Mouse (Mus musculus) CH12.LX (cell line): ENCODE results near the gene Rtn4rl1.

Experiments used
- CTCF ChIP-seq, 2 experiments: IDR thresholded peaks in 1 of 2; conservative IDR thresholded peaks in 1 of 2; 2 replicates each; pipeline ENCODE4 v1.5.1; 2011 to 2012; ENCODE audit warnings: low read depth in 2 of 2, low read length in 2 of 2, improper control_type of control experiment in 1 of 2, inconsistent platforms in 1 of 2, mild to moderate bottlenecking in 1 of 2, moderate library complexity in 1 of 2
- ELF1 ChIP-seq: IDR thresholded peaks from 2 replicates; pipeline ENCODE4 v1.6.1; 2014; ENCODE audit warnings: low read depth, mild to moderate bottlenecking, inconsistent platforms, low read length, improper control_type of control experiment
- GABPA ChIP-seq: IDR thresholded peaks from 2 replicates; pipeline ENCODE4 v1.6.1; 2012; ENCODE audit warnings: low read depth, low read length, improper control_type of control experiment, inconsistent platforms; ENCODE audit not compliant: insufficient replicate concordance
- MAZ ChIP-seq: IDR thresholded peaks from 2 replicates; pipeline ENCODE4 v1.6.1; 2012; ENCODE audit warnings: low read depth, mild to moderate bottlenecking, inconsistent platforms, low read length, improper control_type of control experiment, moderate library complexity
- MEF2A ChIP-seq: IDR thresholded peaks from 2 replicates; pipeline ENCODE4 v1.6.1; 2014; ENCODE audit warnings: low read depth, mild to moderate bottlenecking, inconsistent platforms, low read length, improper control_type of control experiment, borderline replicate concordance
- NELFE ChIP-seq: IDR thresholded peaks from 2 replicates; pipeline ENCODE4 v1.6.1; 2011; ENCODE audit warnings: low read depth, low read length, improper control_type of control experiment
- NRF1 ChIP-seq: IDR thresholded peaks from 2 replicates; pipeline ENCODE4 v1.6.1; 2014; ENCODE audit warnings: low read depth, mild to moderate bottlenecking, inconsistent platforms, low read length, improper control_type of control experiment, moderate library complexity
- PAX5 ChIP-seq: IDR thresholded peaks from 2 replicates; pipeline ENCODE4 v1.6.1; 2012; ENCODE audit warnings: low read length, inconsistent platforms, mixed read lengths
- POLR2A ChIP-seq: IDR thresholded peaks from 2 replicates; pipeline ENCODE4 v1.6.1; 2011; ENCODE audit warnings: low read depth, mild to moderate bottlenecking, improper control_type of control experiment, low read length
- TCF12 ChIP-seq: IDR thresholded peaks from 2 replicates; pipeline ENCODE4 v1.6.1; 2014; ENCODE audit warnings: low read depth, mild to moderate bottlenecking, inconsistent platforms, low read length, improper control_type of control experiment
- USF2 ChIP-seq: conservative IDR thresholded peaks from 2 replicates; pipeline ENCODE4 v1.6.1; 2011; ENCODE audit warnings: low read depth, low read length, improper control_type of control experiment
- ZKSCAN1 ChIP-seq: IDR thresholded peaks from 2 replicates; pipeline ENCODE4 v1.6.1; 2012; ENCODE audit warnings: low read depth, inconsistent platforms, low read length, improper control_type of control experiment, borderline replicate concordance

DNA sequence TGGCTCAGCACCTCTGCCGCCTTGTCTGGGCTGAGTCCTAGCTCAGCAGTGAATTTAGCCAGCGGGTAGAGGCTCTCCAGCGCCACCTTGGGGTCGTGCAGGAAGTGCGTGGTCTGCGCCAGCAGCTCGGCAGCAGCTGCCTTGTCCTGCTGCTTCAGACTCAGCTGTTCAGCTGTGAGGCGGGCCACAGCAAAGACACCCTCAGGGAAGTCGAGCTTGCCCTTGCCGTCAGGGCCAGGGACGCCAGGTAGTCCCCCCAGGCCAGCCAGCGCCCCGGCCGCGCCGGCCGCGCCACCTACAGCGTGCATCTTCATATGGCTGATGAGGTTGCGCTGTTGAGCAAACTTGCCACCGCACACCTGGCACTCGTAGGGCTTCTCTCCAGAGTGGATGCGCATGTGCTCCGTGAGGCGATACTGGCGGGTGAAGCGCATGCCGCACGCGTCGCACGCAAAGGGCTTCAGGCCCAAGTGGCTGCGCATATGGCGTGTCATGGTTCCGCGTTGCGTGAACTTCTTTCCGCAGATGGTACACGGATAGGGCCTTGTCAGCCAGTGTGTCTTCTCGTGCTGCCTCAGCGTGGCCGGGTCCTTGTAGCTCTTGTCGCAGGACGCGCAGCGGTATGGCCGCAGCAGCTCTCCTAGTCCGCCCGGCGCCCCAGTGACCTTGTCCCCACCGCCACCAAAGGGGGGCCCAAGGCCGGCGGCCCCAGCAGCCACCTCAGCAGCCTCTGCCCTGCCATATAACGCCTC is 28.0 kb upstream of the Rtn4rl1 start:
- no peak for TF ChIP-seq ZKSCAN1
- no peak for TF ChIP-seq POLR2A
- TF ChIP-seq ELF1, result no peak
- no peak for TF ChIP-seq USF2
- TF ChIP-seq NRF1, result no peak
- TF ChIP-seq CTCF (conservative IDR thresholded peaks at IDR 0.05 in 1 of 2, IDR thresholded peaks at IDR 0.05 in 1 of 2; ENCODE audit: low read depth in 2 of 2, low read length in 2 of 2), result peak; percentile 16 to 59; a peak in 2 of 4 replicates
- TF ChIP-seq NELFE, result no peak
- TF ChIP-seq MEF2A, result no peak
- no peak for TF ChIP-seq GABPA
- no peak for TF ChIP-seq TCF12
- no peak for TF ChIP-seq PAX5
- no peak for TF ChIP-seq MAZ
